Mouse (Mus musculus): ENCODE results near the gene Chrng.

GRCm38 (mm10) chr1:87203779-87204178 is 678 bp upstream of the Chrng start:
- no peak for TF ChIP-seq POLR2A (IDR thresholded peaks at IDR 0.05; ENCODE audit: borderline replicate concordance, low read depth, low read length)
- TF ChIP-seq CTCF (IDR thresholded peaks at IDR 0.05; ENCODE audit: low read depth, low read length) = no peak
